Mouse (Mus musculus) liver, embryonic 13.5 days (tissue): ENCODE results near the gene Fgg. TPM values are rescaled to one million over a fixed set of nuclear protein-coding genes. Genes with fewer than 3 reads are reported as not detected.
A peak's percentile ranks its signal among the peaks of the same experiment; 100 is the strongest.

Source experiments
- ATAC-seq: fragments of 200-750 bp; cut with Nextera tagmentation; 2 replicates; pipeline ENCODE4 v1.8.0; 2017; ENCODE audit warnings: low read depth, mild to moderate bottlenecking, moderate number of reproducible peaks, moderate library complexity
- DNase-seq: peaks from one replicate; pipeline ENCODE4 v3.0.0; 2022
- H3K27ac ChIP-seq: fragments of 300-500 bp; sonication (generic); 2 replicates; pipeline ENCODE4 v1.5.1; 2015; ENCODE audit warnings: moderate library complexity, mild to moderate bottlenecking, inconsistent platforms
- H3K27me3 ChIP-seq: fragments of 300-500 bp; sonication (generic); 2 replicates; pipeline ENCODE4 v1.6.1; 2015; ENCODE audit warnings: mild to moderate bottlenecking, inconsistent platforms
- H3K36me3 ChIP-seq: fragments of 300-500 bp; sonication (generic); 2 replicates; pipeline ENCODE4 v1.6.1; 2015; ENCODE audit warnings: mild to moderate bottlenecking, inconsistent platforms
- H3K4me1 ChIP-seq: fragments of 300-500 bp; sonication (generic); replicated peaks from 2 replicates; pipeline ENCODE4 v1.6.1; 2015; ENCODE audit warnings: inconsistent platforms
- H3K4me2 ChIP-seq: fragments of 300-500 bp; sonication (generic); 2 replicates; pipeline ENCODE4 v1.6.1; 2015; ENCODE audit warnings: inconsistent platforms, mild to moderate bottlenecking, moderate library complexity
- H3K4me3 ChIP-seq: fragments of 300-500 bp; sonication (generic); replicated peaks from 2 replicates; pipeline ENCODE4 v1.5.1; 2015; ENCODE audit warnings: mild to moderate bottlenecking, inconsistent platforms
- H3K9ac ChIP-seq: fragments of 300-500 bp; sonication (generic); 2 replicates; pipeline ENCODE4 v1.6.1; 2015; ENCODE audit warnings: mild to moderate bottlenecking, inconsistent platforms
- H3K9me3 ChIP-seq: fragments of 300-500 bp; sonication (generic); replicated peaks from 2 replicates; pipeline ENCODE4 v1.6.1; 2016; ENCODE audit warnings: inconsistent platforms
- WGBS: fragments of 180-500 bp; shearing (Covaris S2); methylation state at CpG from one replicate; pipeline ENCODE4 v1.1.7; 2015; ENCODE audit not compliant: insufficient replicate concordance; 5-methylcytosine and 5-hydroxymethylcytosine counted together
- polyA plus RNA-seq: library from polyadenylated mRNA; unstranded; fragments of >200 nt; fragmentation: Nextera tagmentation; extraction: Ambion mirVana; gene quantifications from 2 replicates; pipeline ENCODE4 v1.2.1, GENCODE M21; 2015

Fgg gene
- polyA plus RNA-seq, 1 experiment from 2014 or later, result 255 TPM

DNA sequence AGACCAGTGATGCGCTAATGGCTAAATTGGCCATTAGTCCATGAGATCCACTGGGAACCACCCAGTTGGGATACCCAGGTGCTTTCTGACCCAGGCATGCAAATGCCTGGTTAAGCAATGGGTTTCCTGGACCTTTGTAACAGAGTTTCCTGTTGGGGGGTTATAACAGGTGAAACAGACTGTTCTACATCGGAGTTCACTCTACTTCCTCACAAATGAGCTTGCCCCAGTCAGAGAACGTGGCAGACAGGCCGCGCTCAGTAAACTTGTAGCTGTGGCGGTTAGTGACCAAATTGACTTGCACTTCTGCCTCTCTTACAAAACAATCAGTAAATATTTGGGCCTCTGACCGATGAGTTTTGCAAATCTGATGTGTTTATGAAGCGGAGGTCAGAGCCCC lies 4.5 kb upstream of the Fgg start:
- Histone ChIP-seq H3K27ac (peak overlapping the region; percentile 62; the same call in 1 of the 2 replicates), H3K9ac (no peak overlapping the region), H3K27me3 (no peaks in the 10 kb centered on the region), H3K9me3 (no peaks in the 10 kb centered on the region), H3K4me1 (peaks cover 6% of the 10 kb centered on the region; the same call in 1 of the 2 replicates), H3K4me2 (no peak overlapping the region), H3K4me3 (no peak overlapping the region), H3K36me3 (no peaks in the 10 kb centered on the region)
- peak; percentile 21; the same call in 1 of the 2 replicates for ATAC-seq
- WGBS, result 74% methylated on average over 8 of the region's 8 CpGs
- no peak for DNase-seq

DNA sequence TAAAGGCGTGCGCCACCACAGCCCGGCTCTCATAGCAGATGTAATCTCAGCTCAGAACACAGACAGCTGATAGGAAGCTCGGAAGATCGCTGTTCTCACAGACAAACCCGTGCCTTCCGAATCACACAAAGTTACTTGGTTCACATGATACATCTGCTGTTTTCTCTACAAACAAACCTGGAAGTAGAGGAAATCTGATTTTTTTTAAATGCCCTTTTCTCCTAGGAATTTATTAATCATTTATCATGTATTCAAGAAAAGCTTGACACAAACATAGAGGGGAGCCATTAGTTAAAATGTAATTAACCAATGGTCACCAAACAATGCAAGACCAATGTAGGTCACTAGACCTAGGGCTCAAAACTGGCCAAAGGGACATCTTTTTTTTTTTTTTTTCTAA lies 2.7 kb upstream of the Fgg start:
- Histone ChIP-seq H3K36me3 (no peaks in the 10 kb centered on the region), H3K4me2 (no peak overlapping the region)
- 73% methylated on average over 7 of the region's 7 CpGs for WGBS

DNA sequence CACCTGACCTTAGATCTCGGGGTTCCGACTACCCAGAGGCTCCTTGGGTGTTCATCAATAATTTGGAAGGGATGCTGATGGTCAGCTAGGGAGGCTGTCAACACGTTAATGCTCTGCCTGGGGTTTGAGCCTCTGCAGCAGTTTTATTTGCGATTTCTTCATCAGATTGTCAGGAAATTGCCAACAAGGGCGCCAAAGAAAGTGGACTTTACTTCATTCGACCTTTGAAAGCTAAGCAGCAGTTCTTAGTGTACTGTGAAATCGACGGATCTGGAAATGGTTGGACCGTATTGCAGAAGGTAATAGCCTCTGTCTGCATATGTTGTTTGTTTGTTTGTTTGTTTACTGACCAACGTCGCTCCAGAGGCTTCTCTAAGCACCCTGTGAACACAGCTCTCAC lies 2.8 kb downstream of the Fgg start:
- Histone ChIP-seq H3K27me3 (no peaks in the 10 kb centered on the region), H3K36me3 (0 out of 2 replicates have a peak, but pooled peaks cover 4% of the 10 kb centered on the region), H3K4me1 (peaks cover 3% of the 10 kb centered on the region; the same call in 1 of the 2 replicates), H3K4me2 (peak overlapping the region; percentile 48), H3K27ac (no peak overlapping the region), H3K9ac (no peak overlapping the region), H3K9me3 (no peaks in the 10 kb centered on the region), H3K4me3 (peak overlapping the region; percentile 32)
- WGBS, result 52% methylated on average over 11 of the region's 11 CpGs
- DNase-seq (no peak), ATAC-seq (no peak)

More for the DNA sequence above, 2.7 kb upstream of the Fgg start:
- no peak overlapping the region for H3K27ac ChIP-seq
- no peak for DNase-seq
- H3K9ac ChIP-seq, result no peak overlapping the region
- H3K27me3 ChIP-seq, result no peaks in the 10 kb centered on the region
- H3K4me3 ChIP-seq, result no peak overlapping the region
- ATAC-seq, result no peak
- no peaks in the 10 kb centered on the region for H3K9me3 ChIP-seq
- H3K4me1 ChIP-seq, result peaks cover 6% of the 10 kb centered on the region; the same call in 1 of the 2 replicates

DNA sequence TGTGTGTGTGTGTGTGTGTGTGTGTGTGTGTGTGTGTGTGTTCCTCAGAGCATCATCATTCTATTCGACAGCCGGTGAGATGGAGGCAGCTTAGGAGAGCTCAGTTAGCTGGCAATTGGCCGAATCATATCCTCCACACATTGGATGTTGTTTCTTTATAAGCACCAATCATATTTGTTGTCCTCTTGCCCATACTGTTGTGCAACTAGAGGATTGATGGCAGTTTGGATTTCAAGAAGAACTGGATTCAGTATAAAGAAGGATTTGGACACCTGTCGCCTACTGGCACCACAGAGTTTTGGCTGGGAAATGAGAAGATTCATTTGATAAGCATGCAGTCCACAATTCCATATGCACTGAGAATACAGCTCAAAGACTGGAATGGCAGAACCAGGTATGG lies 3.6 kb downstream of the Fgg start:
- WGBS, result 68% methylated on average over 4 of the region's 4 CpGs
- DNase-seq, result no peak
- H3K4me2 ChIP-seq, result peak overlapping the region; percentile 48; the same call in 1 of the 2 replicates

DNA sequence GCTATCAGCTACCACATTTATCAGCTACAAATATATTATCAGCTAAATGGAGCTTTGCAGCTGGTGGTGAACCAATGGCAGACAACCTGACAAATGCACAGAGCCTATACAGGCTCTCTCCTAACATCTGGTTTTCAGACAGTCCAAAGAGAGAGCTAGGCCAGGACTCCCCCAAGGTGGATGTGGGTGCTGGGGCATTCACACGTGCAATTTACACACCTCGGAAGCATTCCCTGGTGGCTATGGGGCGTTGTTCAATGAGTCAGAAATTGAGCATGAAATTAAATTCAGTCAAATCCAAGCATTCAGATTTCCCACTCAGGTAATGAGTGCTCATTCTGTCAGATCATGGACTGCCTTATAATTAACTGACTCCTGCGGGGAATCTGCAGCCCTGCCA lies 4.0 kb downstream of the Fgg start:
- 62% methylated on average over 4 of the region's 4 CpGs for WGBS
- peaks cover 3% of the 10 kb centered on the region; the same call in 1 of the 2 replicates for H3K4me1 ChIP-seq
- 0 out of 2 replicates have a peak, but pooled peaks cover 4% of the 10 kb centered on the region for H3K36me3 ChIP-seq
- no peaks in the 10 kb centered on the region for H3K27me3 ChIP-seq
- H3K4me2 ChIP-seq, result peak overlapping the region; percentile 48; the same call in 1 of the 2 replicates
- no peak overlapping the region for H3K27ac ChIP-seq
- H3K9me3 ChIP-seq, result no peaks in the 10 kb centered on the region
- DNase-seq (no peak), ATAC-seq (no peak)
- no peak overlapping the region for H3K9ac ChIP-seq
- no peak overlapping the region for H3K4me3 ChIP-seq

More for the DNA sequence above, 3.6 kb downstream of the Fgg start:
- Histone ChIP-seq H3K27me3 (no peaks in the 10 kb centered on the region), H3K9me3 (no peaks in the 10 kb centered on the region), H3K9ac (no peak overlapping the region), H3K27ac (no peak overlapping the region), H3K4me3 (no peak overlapping the region), H3K4me1 (peaks cover 3% of the 10 kb centered on the region; the same call in 1 of the 2 replicates), H3K36me3 (0 out of 2 replicates have a peak, but pooled peaks cover 4% of the 10 kb centered on the region)
- no peak for ATAC-seq

DNA sequence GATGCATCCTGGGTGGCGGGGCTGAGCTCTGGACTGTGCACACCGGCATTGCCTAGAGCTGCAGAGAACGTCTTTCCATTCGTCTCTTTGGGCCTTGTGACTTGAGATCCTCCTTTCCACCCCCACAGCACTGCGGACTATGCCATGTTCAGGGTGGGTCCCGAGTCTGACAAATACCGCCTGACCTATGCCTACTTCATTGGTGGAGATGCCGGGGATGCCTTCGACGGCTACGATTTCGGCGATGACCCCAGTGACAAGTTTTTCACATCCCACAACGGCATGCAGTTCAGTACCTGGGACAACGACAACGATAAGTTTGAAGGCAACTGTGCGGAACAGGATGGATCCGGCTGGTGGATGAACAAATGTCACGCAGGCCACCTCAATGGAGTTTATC lies 5.1 kb downstream of the Fgg start:
- no peaks in the 10 kb centered on the region for H3K9me3 ChIP-seq
- no peak overlapping the region for H3K27ac ChIP-seq
- DNase-seq (no peak), ATAC-seq (no peak)
- H3K4me2 ChIP-seq, result no peak overlapping the region
- 77% methylated on average over 19 of the region's 19 CpGs for WGBS
- H3K9ac ChIP-seq, result no peak overlapping the region
- no peak overlapping the region for H3K4me3 ChIP-seq
- H3K36me3 ChIP-seq, result 0 out of 2 replicates have a peak, but pooled peaks cover 4% of the 10 kb centered on the region
- no peaks in the 10 kb centered on the region for H3K27me3 ChIP-seq
- H3K4me1 ChIP-seq, result 0 out of 2 replicates have a peak, but pooled peaks cover 3% of the 10 kb centered on the region

DNA sequence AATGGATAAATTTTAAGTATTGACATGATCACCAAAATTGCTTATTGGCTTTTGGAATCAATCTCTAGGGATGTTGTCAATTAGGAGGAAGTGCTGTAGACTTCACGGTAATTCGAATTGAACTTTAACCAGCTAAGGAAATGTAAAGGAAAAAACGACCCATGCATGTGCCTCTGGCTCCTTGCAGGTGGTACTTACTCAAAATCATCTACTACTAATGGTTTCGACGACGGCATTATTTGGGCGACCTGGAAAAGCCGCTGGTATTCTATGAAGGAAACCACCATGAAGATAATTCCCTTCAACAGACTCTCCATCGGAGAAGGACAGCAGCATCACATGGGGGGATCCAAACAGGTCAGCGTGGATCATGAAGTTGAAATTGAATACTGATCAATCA lies 6.4 kb downstream of the Fgg start:
- DNase-seq (no peak), ATAC-seq (no peak)
- H3K9me3 ChIP-seq, result no peaks in the 10 kb centered on the region
- no peak overlapping the region for H3K4me2 ChIP-seq
- H3K4me1 ChIP-seq, result 0 out of 2 replicates have a peak, but pooled peaks cover 3% of the 10 kb centered on the region
- H3K9ac ChIP-seq, result no peak overlapping the region
- 67% methylated on average over 10 of the region's 10 CpGs for WGBS
- H3K4me3 ChIP-seq, result no peak overlapping the region
- no peak overlapping the region for H3K27ac ChIP-seq
- H3K27me3 ChIP-seq, result no peaks in the 10 kb centered on the region
- 0 out of 2 replicates have a peak, but pooled peaks cover 4% of the 10 kb centered on the region for H3K36me3 ChIP-seq

DNA sequence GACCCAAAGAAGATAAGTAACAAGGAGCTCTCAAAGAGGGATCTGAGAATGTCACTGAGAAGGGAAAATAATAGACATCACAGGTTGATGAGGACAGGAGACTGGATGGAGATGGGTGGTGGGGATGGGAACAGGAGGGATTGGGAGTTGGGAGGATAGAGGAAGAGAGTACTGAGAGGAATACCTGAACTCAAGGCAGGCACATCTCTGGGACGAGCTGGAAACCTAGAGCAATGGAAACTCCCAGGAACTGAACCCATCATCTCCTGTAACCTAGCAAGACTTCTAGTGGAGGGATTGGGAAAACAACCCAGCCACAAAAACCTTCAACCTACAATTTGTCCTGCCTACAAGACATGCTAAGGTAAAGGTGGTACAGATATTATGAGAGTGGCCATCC lies 8.7 kb downstream of the Fgg start:
- Histone ChIP-seq H3K4me2 (no peak overlapping the region), H3K9ac (no peak overlapping the region), H3K4me1 (0 out of 2 replicates have a peak, but pooled peaks cover 3% of the 10 kb centered on the region), H3K27me3 (no peaks in the 10 kb centered on the region), H3K27ac (no peak overlapping the region), H3K9me3 (no peaks in the 10 kb centered on the region), H3K36me3 (0 out of 2 replicates have a peak, but pooled peaks cover 4% of the 10 kb centered on the region), H3K4me3 (no peak overlapping the region)
- no peak for DNase-seq
- ATAC-seq, result no peak
- WGBS, result 23% methylated on average over 1 of the region's 1 CpGs

DNA sequence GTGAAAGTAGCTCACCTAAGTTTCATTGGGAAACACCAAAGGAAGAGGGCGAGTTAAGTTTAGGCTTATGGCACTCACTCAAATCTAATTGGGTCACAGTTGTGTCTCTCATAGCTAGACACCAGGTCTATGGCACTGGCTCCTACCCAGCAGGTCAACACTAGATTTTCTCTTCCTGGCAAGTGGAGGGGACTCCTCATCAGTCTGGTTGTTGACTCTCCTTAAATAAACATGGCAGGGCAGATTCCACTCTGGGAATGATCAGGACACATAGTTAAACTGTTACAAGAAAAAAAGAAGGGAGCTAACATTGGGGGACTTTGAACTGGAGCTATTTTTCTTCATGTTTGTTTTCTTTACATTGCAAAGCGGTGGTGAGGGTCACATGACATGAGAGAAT lies 12.9 kb downstream of the Fgg start:
- Histone ChIP-seq H3K4me2 (no peak overlapping the region), H3K9ac (no peak overlapping the region), H3K4me1 (no peaks in the 10 kb centered on the region; the same call in 1 of the 2 replicates), H3K36me3 (no peaks in the 10 kb centered on the region), H3K27ac (0 out of 2 replicates have a peak overlapping the region, but pooled peaks have one; percentile 25), H3K4me3 (no peak overlapping the region), H3K9me3 (no peaks in the 10 kb centered on the region), H3K27me3 (no peaks in the 10 kb centered on the region)
- WGBS, result 49% methylated on average over 2 of the region's 2 CpGs
- peak; percentile 85 for ATAC-seq
- DNase-seq, result no peak

DNA sequence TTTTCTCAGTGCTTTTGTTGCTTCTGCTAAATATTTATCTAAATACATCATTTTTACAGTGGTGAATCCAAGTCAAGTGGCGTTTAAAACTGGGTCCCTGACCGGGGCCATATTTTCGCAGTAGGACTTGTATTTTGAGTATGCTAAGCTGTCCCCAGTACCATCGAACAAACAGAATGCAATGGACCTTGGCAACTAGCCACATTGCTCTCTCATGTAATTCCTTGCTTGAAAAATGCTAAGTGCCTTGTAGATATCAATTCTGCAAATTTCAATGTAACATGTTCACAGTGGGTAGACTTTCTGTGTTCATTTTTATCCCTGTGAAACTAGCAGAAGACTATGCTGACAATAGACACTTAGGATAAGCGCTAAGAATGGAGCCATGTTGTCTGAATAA lies 13.7 kb downstream of the Fgg start:
- ATAC-seq, result no peak
- DNase-seq, result no peak
- Histone ChIP-seq H3K9ac (no peak overlapping the region), H3K27ac (no peak overlapping the region), H3K36me3 (no peaks in the 10 kb centered on the region), H3K4me2 (no peak overlapping the region), H3K4me3 (no peak overlapping the region), H3K27me3 (no peaks in the 10 kb centered on the region), H3K4me1 (no peaks in the 10 kb centered on the region; the same call in 1 of the 2 replicates), H3K9me3 (no peaks in the 10 kb centered on the region)
- 70% methylated on average over 5 of the region's 5 CpGs for WGBS

DNA sequence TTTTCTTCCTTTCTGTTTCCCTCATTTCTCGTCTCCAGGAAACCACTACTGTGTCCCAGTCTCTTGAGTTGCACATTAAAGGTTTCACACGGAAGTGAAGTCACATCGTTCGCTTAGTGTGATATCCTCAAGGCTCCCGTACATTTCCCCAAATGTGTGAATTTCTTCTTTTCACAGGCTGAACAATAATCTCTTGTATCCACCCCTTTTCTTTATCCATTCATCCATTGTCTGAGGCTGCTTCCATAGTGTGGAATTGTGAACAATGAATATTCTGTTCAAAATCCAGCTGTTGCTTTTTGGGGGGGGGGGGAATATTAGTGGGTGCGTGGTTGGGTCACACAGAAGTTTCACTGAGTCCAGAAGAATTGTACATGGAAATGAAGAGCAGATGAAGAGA lies 17.5 kb downstream of the Fgg start:
- H3K36me3 ChIP-seq, result no peaks in the 10 kb centered on the region
- no peak overlapping the region for H3K27ac ChIP-seq
- H3K4me3 ChIP-seq, result no peak overlapping the region
- 65% methylated on average over 6 of the region's 6 CpGs for WGBS
- no peaks in the 10 kb centered on the region; the same call in 1 of the 2 replicates for H3K4me1 ChIP-seq
- H3K27me3 ChIP-seq, result no peaks in the 10 kb centered on the region
- DNase-seq, result no peak
- ATAC-seq, result no peak
- peak overlapping the region; percentile 23; the same call in 1 of the 2 replicates for H3K4me2 ChIP-seq
- no peak overlapping the region for H3K9ac ChIP-seq
- no peaks in the 10 kb centered on the region for H3K9me3 ChIP-seq
